Mouse (Mus musculus): ENCODE data around the gene Spaar. TPM values are rescaled to one million over a fixed set of nuclear protein-coding genes. Genes with fewer than 3 reads are reported as not detected.

The Spaar gene
- total RNA-seq (2023): not detected

GRCm38 (mm10) chr4:43729794-43730550 is at the start of gene Spaar:
Gene Spaar, plus strand, starts transcription at chr4:43730034.

GRCm38 (mm10) chr4:43700707-43701106 is 29.1 kb upstream of the Spaar start, which contains the start of gene Olfr70:
Gene Olfr70, minus strand, starts transcription at chr4:43700807.

GRCm38 (mm10) chr4:43709869-43710268 is 20.0 kb upstream of the Spaar start, which contains the start of gene Olfr71:
Gene Olfr71, minus strand, starts transcription at chr4:43710255.

GRCm38 (mm10) chr4:43726995-43727394 is 2.8 kb upstream of the Spaar start, which contains the start of gene Hrct1:
Gene Hrct1, plus strand, starts transcription at chr4:43727188.

GRCm38 (mm10) chr4:43770909-43771308 is 41.1 kb downstream of the Spaar start, which contains the start of gene Olfr159:
Gene Olfr159, minus strand, starts transcription at chr4:43771009.

Other genes with a start within 250 kb of the Spaar start
- gene Sit1, start 246.3 kb upstream of the Spaar start, total RNA-seq (2023): not detected
- gene Ccdc107, start 237.1 kb upstream of the Spaar start, total RNA-seq (2023): 1 to 10 TPM; 4.0 to 7.5 TPM
- gene Arhgef39, start 230.3 kb upstream of the Spaar start, total RNA-seq (2023): 10 to 100 TPM; 27.3 to 36.2 TPM
- 1 to 10 TPM; 1.1 to 1.2 TPM for gene Car9, start 223.1 kb upstream of the Spaar start, total RNA-seq (2023)
- 1 to 10 TPM; 1.8 TPM for gene Tpm2, start 206.3 kb upstream of the Spaar start, total RNA-seq (2023)
- gene Creb3, start 167.7 kb upstream of the Spaar start, total RNA-seq (2023): 10 to 100 TPM; 49.0 to 54.9 TPM
- gene Tln1, start 167.3 kb upstream of the Spaar start, total RNA-seq (2023): 100 to 1,000 TPM; 552 to 557 TPM
- 10 to 100 TPM; 50.0 to 56.1 TPM for gene Rgp1, start 151.3 kb upstream of the Spaar start, total RNA-seq (2023)
- 10 to 100 TPM; 30.8 to 30.9 TPM for gene Gba2, start 151.2 kb upstream of the Spaar start, total RNA-seq (2023)
- gene Msmp, start 145.5 kb upstream of the Spaar start, total RNA-seq (2023): not detected
- gene Npr2, start 98.1 kb upstream of the Spaar start, total RNA-seq (2023): under 1 TPM; 0.26 to 0.42 TPM
- gene Spag8, start 76.4 kb upstream of the Spaar start, total RNA-seq (2023): not detected
- gene Hint2, start 73.6 kb upstream of the Spaar start, total RNA-seq (2023): 10 to 100 TPM; 12.7 to 17.6 TPM
- under 1 TPM; 0.31 to 0.57 TPM for gene Tmem8b, start 61.1 kb upstream of the Spaar start, total RNA-seq (2023)
- gene Fam221b, start 60.9 kb upstream of the Spaar start, total RNA-seq (2023): under 1 TPM in 1 of 2 experiments, not detected in 1; 0.09 TPM
- gene Olfr70, start 29.2 kb upstream of the Spaar start, total RNA-seq (2023): not detected
- gene Olfr71, start 19.8 kb upstream of the Spaar start, total RNA-seq (2023): not detected
- gene Hrct1, start 2.8 kb upstream of the Spaar start, total RNA-seq (2023): not detected
- gene Olfr159, start 41.0 kb downstream of the Spaar start, total RNA-seq (2023): not detected
- gene Olfr156, start 93.9 kb downstream of the Spaar start, total RNA-seq (2023): not detected
- gene Olfr157, start 110.2 kb downstream of the Spaar start, total RNA-seq (2023): not detected
- not detected for gene Olfr155, start 121.5 kb downstream of the Spaar start, total RNA-seq (2023)
- 10 to 100 TPM; 14.1 to 14.5 TPM for gene Reck, start 145.5 kb downstream of the Spaar start, total RNA-seq (2023)
- gene Glipr2, start 227.4 kb downstream of the Spaar start, total RNA-seq (2023): 100 to 1,000 TPM; 141 to 147 TPM

Data from neutrophil, adult 83 days (primary cell).